Mouse (Mus musculus) hindbrain, embryonic 13.5 days (tissue): ENCODE data around the gene Otop3. TPM values are rescaled to one million over a fixed set of nuclear protein-coding genes. Genes with fewer than 3 reads are reported as not detected.

Experiments
- ATAC-seq: fragments of 200-750 bp; cut with Nextera tagmentation; 2 replicates; pipeline ENCODE4 v1.8.0; 2017; ENCODE audit warnings: moderate TSS enrichment; ENCODE audit not compliant: low FRiP score
- H3K27ac ChIP-seq: fragments of 300-500 bp; sonication (generic); 2 replicates; pipeline ENCODE4 v1.5.1; 2015; ENCODE audit warnings: inconsistent platforms, mild to moderate bottlenecking, moderate library complexity
- H3K27me3 ChIP-seq: fragments of 300-500 bp; sonication (generic); 2 replicates; pipeline ENCODE4 v1.6.1; 2015; ENCODE audit warnings: mild to moderate bottlenecking, inconsistent platforms
- H3K36me3 ChIP-seq: fragments of 300-500 bp; sonication (generic); 2 replicates; pipeline ENCODE4 v1.6.1; 2015; ENCODE audit warnings: mild to moderate bottlenecking, inconsistent platforms
- H3K4me1 ChIP-seq: fragments of 300-500 bp; sonication (generic); replicated peaks from 2 replicates; pipeline ENCODE4 v1.6.1; 2015; ENCODE audit warnings: inconsistent platforms
- H3K4me2 ChIP-seq: fragments of 300-500 bp; sonication (generic); 2 replicates; pipeline ENCODE4 v1.6.1; 2015; ENCODE audit warnings: inconsistent platforms, mild to moderate bottlenecking, moderate library complexity
- H3K4me3 ChIP-seq: fragments of 300-500 bp; sonication (generic); 2 replicates; pipeline ENCODE4 v1.5.1; 2015; ENCODE audit warnings: mild to moderate bottlenecking, inconsistent platforms
- H3K9ac ChIP-seq: fragments of 300-500 bp; sonication (generic); 2 replicates; pipeline ENCODE4 v1.6.1; 2015; ENCODE audit warnings: mild to moderate bottlenecking, inconsistent platforms
- H3K9me3 ChIP-seq: fragments of 300-500 bp; sonication (generic); 2 replicates; pipeline ENCODE4 v1.6.1; 2016; ENCODE audit warnings: inconsistent platforms
- WGBS: fragments of 180-500 bp; shearing (Covaris S2); methylation state at CpG from one replicate; pipeline ENCODE4 v1.1.7; 2015; 5-methylcytosine and 5-hydroxymethylcytosine counted together
- polyA plus RNA-seq: library from polyadenylated mRNA; unstranded; fragments of >200 nt; fragmentation: Nextera tagmentation; extraction: Ambion mirVana; gene quantifications from 2 replicates; pipeline ENCODE4 v1.2.1, GENCODE M21; 2015

Otop3 gene
- polyA plus RNA-seq: 1.00 and 1.1 TPM in 2 replicates

DNA sequence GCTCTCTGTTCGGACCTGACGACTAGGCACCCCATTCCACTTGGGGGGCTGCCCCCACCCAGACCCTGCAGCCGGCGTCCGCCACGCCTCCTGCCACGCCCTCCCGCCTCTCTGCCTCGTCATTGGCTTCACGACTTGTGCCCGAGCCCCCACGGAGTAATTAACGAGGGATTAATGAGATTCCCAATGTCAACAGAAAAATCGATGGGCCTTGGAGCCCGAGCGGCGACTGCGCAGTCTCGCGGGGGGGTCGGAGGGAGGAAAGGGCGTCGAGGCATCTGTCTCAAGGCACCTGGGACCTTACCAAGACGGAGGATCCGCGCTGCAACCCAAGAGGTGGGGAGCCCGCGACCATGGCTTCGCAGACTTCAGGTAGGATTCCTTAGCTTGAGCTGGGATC is at the start of gene Otop3:
Gene Otop3 (plus strand): TSS at position 201 of the 400 bp plus-strand sequence.
- Histone ChIP-seq H3K4me2 (peak within 1 kb of the TSS; percentile 57), H3K4me3 (peak within 1 kb of the TSS; percentile 32), H3K27ac (no peak within 1 kb of the TSS), H3K27me3 (peaks cover 76% of the 10 kb centered on the region), H3K9me3 (no peaks in the 10 kb centered on the region), H3K9ac (peak within 1 kb of the TSS; percentile 49; the same call in 1 of the 2 replicates), H3K4me1 (peaks cover 12% of the 10 kb centered on the region), H3K36me3 (no peaks in the 10 kb centered on the region)
- 7% methylated on average over 29 of the region's 29 CpGs for WGBS
- no peak for ATAC-seq

- H3K27me3 ChIP-seq: no peaks in the 10 kb centered on the region
- H3K9ac ChIP-seq: no peak overlapping the region
- WGBS: 73% methylated on average over 4 of the region's 4 CpGs
Measured at GRCm38 (mm10) chr11:115285282-115285681, 49.2 kb upstream of the Otop3 start.

GRCm38 (mm10) chr11:115286201-115286993 is 48.1 kb upstream of the Otop3 start:
- Histone ChIP-seq H3K36me3 (no peaks in the 10 kb centered on the region), H3K27ac (0 out of 2 replicates have a peak overlapping the region, but pooled peaks have one; percentile 12), H3K9ac (0 out of 2 replicates have a peak overlapping the region, but pooled peaks have one; percentile 13), H3K9me3 (no peaks in the 10 kb centered on the region), H3K27me3 (no peaks in the 10 kb centered on the region), H3K4me2 (no peak overlapping the region), H3K4me3 (no peak overlapping the region), H3K4me1 (peaks cover 13% of the 10 kb centered on the region)
- no peak for ATAC-seq
- WGBS: 76% methylated on average over 19 of the region's 19 CpGs

More at GRCm38 (mm10) chr11:115285282-115285681, 49.2 kb upstream of the Otop3 start:
- no peak overlapping the region for H3K4me3 ChIP-seq
- H3K27ac ChIP-seq: no peak overlapping the region
- no peaks in the 10 kb centered on the region for H3K36me3 ChIP-seq
- H3K4me2 ChIP-seq: no peak overlapping the region
- ATAC-seq: no peak
- no peaks in the 10 kb centered on the region for H3K9me3 ChIP-seq
- peaks cover 13% of the 10 kb centered on the region for H3K4me1 ChIP-seq

- Histone ChIP-seq H3K9ac (no peak overlapping the region), H3K9me3 (no peaks in the 10 kb centered on the region), H3K27ac (no peak overlapping the region), H3K36me3 (no peaks in the 10 kb centered on the region), H3K4me2 (no peak overlapping the region), H3K4me1 (peaks cover 13% of the 10 kb centered on the region), H3K27me3 (no peaks in the 10 kb centered on the region), H3K4me3 (no peak overlapping the region)
- WGBS: 83% methylated on average over 5 of the region's 5 CpGs
- no peak for ATAC-seq
Measured at GRCm38 (mm10) chr11:115287386-115287785, 47.1 kb upstream of the Otop3 start.

DNA sequence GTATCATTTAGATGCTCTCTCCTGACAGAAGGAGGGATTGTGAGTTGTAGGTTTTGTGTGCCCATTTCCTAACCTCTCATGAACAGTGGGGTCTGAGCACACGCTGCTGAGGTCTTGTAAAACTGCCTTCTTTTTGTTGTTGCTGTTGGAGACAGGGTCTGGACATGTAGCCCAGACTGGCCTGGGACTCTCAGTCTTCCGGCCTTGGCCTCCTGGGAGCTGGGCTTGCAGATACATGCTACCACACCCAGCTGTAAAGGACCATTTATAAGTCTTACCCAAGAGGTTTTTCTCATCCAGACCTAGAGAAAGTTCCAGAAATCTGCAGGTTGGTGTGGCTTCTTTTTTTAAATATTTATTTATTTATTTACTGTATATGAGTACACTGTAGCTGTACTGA is 46.2 kb upstream of the Otop3 start:
- WGBS: 85% methylated on average over 2 of the region's 2 CpGs
- H3K9me3 ChIP-seq: no peaks in the 10 kb centered on the region
- ATAC-seq: no peak
- no peak overlapping the region for H3K9ac ChIP-seq
- no peak overlapping the region for H3K4me3 ChIP-seq
- H3K4me1 ChIP-seq: peaks cover 13% of the 10 kb centered on the region
- H3K36me3 ChIP-seq: no peaks in the 10 kb centered on the region
- H3K4me2 ChIP-seq: no peak overlapping the region
- H3K27me3 ChIP-seq: no peaks in the 10 kb centered on the region
- H3K27ac ChIP-seq: no peak overlapping the region

DNA sequence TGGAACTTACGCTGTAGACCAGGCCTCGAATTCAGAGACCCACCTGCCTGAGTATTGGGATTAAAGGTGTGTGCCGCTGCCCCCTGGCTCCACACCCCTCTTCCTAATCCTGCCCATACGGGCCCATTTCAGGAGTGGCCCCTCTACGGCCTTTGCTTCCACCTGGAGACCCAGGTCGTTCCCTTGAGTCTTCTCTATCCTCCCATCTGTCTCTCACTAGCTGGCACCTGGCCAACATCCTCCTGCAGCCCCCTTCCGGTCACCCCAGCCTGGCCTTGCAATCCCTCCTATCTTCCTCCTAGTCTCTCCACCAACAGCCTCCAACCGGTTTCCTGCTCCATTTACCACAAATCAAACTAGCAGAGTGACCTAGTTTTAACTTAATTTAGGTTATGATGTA is 44.6 kb upstream of the Otop3 start:
- Histone ChIP-seq H3K9me3 (no peaks in the 10 kb centered on the region), H3K4me1 (peaks cover 13% of the 10 kb centered on the region), H3K4me3 (no peak overlapping the region), H3K9ac (no peak overlapping the region), H3K27me3 (no peaks in the 10 kb centered on the region), H3K36me3 (no peaks in the 10 kb centered on the region), H3K4me2 (no peak overlapping the region), H3K27ac (no peak overlapping the region)
- no peak for ATAC-seq
- WGBS: 87% methylated on average over 8 of the region's 8 CpGs

DNA sequence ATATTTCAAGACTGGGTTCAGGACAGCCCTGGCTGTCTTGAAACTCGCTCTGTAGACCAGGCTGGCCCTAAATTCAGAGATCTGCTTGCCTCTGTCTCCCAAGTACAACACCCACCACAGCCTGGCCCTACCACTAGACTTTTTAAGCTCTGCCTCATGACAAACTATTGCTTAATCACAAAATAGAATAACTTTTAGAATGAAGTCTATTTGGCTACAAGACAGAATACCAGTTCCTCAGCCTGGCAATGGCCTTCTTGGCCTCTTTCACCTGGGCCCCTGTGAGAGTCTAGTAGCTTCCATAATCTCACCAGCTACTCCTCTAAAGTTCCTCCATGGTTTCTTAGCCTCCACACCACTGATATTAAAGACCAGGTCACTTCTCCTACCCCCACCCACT is 44.2 kb upstream of the Otop3 start:
- ATAC-seq: no peak
- no peak overlapping the region for H3K9ac ChIP-seq
- 95% methylated on average over 1 of the region's 1 CpGs for WGBS
- 0 out of 2 replicates have a peak, but pooled peaks cover 3% of the 10 kb centered on the region for H3K27me3 ChIP-seq
- no peak overlapping the region for H3K4me2 ChIP-seq
- H3K36me3 ChIP-seq: no peaks in the 10 kb centered on the region
- no peak overlapping the region for H3K27ac ChIP-seq
- no peaks in the 10 kb centered on the region for H3K9me3 ChIP-seq
- H3K4me3 ChIP-seq: no peak overlapping the region
- peaks cover 13% of the 10 kb centered on the region for H3K4me1 ChIP-seq

DNA sequence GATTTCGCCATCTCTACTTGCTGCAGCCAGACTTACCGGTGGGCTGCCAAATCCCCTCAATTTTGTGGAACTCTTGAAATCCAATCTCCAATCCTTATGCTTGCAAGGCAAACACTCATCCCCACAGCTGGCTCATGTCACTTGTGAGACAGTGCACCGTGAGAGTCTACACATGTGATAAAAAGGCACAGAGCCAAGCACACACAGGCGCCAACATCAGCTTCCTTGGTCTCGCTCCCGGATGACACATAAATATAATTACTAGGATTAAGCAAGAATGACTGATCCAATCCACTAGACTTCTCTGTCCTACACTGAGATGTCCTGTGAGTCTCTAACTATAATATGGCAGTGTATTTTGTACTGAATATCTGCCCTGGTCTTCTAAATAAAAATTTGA is 43.6 kb upstream of the Otop3 start:
- WGBS: 88% methylated on average over 6 of the region's 6 CpGs
- no peaks in the 10 kb centered on the region for H3K36me3 ChIP-seq
- H3K9me3 ChIP-seq: no peaks in the 10 kb centered on the region
- ATAC-seq: no peak
- no peak overlapping the region for H3K9ac ChIP-seq
- H3K4me1 ChIP-seq: peaks cover 13% of the 10 kb centered on the region
- H3K4me3 ChIP-seq: no peak overlapping the region
- H3K27ac ChIP-seq: no peak overlapping the region
- H3K27me3 ChIP-seq: 0 out of 2 replicates have a peak, but pooled peaks cover 9% of the 10 kb centered on the region
- H3K4me2 ChIP-seq: no peak overlapping the region

DNA sequence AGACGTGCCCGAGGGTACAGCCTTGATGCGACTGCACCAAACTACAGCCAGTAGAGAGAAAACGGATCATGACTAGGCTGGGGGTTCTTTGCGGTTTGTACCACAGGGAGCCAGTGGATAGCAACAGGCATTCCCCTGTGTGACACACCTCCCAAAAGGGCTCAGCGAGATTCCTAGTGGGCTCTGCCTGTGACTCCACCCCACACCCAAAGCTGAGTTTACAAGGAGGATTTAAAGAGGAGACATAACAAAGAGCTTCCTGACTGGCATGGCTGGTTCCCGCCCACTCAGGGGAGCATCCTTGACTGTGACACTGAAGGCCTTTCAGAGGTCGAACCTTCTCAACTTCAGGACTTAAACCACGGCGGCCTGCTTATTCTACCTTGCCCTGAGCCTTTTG is 43.0 kb upstream of the Otop3 start:
- no peak overlapping the region for H3K4me3 ChIP-seq
- peaks cover 13% of the 10 kb centered on the region for H3K27me3 ChIP-seq
- no peak overlapping the region for H3K9ac ChIP-seq
- WGBS: 82% methylated on average over 10 of the region's 10 CpGs
- H3K9me3 ChIP-seq: no peaks in the 10 kb centered on the region
- H3K27ac ChIP-seq: no peak overlapping the region
- no peak overlapping the region for H3K4me2 ChIP-seq
- ATAC-seq: no peak
- H3K36me3 ChIP-seq: no peaks in the 10 kb centered on the region
- H3K4me1 ChIP-seq: peaks cover 11% of the 10 kb centered on the region

GRCm38 (mm10) chr11:115292631-115293375 is 41.7 kb upstream of the Otop3 start:
- no peak overlapping the region for H3K27ac ChIP-seq
- 70% methylated on average over 14 of the region's 14 CpGs for WGBS

DNA sequence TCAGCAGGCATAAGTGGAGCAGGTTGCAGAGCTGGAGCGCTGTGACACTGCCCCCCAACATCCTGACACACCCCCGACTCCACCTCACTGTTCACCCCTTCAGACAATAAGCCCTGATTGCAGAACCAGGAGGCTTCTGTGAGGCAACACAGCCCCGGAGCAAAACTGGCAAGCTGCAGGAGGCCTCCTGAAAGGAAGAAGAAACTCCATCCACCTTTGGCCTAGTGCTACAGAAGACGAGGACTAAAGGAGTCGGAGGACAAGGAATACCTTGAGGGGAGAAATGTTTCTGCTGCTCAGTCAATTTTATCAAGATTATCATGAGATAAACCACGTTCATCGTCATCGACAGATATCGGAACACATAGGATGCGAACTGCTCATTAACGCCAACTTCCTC is 38.6 kb upstream of the Otop3 start:
- ATAC-seq: no peak
- H3K4me2 ChIP-seq: no peak overlapping the region

More at GRCm38 (mm10) chr11:115292631-115293375, 41.7 kb upstream of the Otop3 start:
- H3K4me2 ChIP-seq: no peak overlapping the region
- peaks cover 14% of the 10 kb centered on the region for H3K4me1 ChIP-seq
- no peaks in the 10 kb centered on the region for H3K36me3 ChIP-seq
- no peaks in the 10 kb centered on the region for H3K9me3 ChIP-seq
- H3K4me3 ChIP-seq: no peak overlapping the region
- H3K9ac ChIP-seq: no peak overlapping the region
- ATAC-seq: no peak
- peaks cover 23% of the 10 kb centered on the region for H3K27me3 ChIP-seq

GRCm38 (mm10) chr11:115296471-115297210 is 37.9 kb upstream of the Otop3 start:
- Histone ChIP-seq H3K4me2 (peak overlapping the region; percentile 83), H3K9me3 (no peaks in the 10 kb centered on the region; the same call in 1 of the 2 replicates), H3K27ac (no peak overlapping the region), H3K9ac (peak overlapping the region; percentile 70), H3K27me3 (peaks cover 37% of the 10 kb centered on the region), H3K4me1 (peaks cover 14% of the 10 kb centered on the region), H3K36me3 (no peaks in the 10 kb centered on the region), H3K4me3 (peak overlapping the region; percentile 49)
- WGBS: 57% methylated on average over 21 of the region's 21 CpGs
- peak; percentile 50 for ATAC-seq

More for the DNA sequence above, 38.6 kb upstream of the Otop3 start:
- H3K9me3 ChIP-seq: no peaks in the 10 kb centered on the region; the same call in 1 of the 2 replicates
- no peaks in the 10 kb centered on the region for H3K36me3 ChIP-seq
- no peak overlapping the region for H3K4me3 ChIP-seq
- H3K27ac ChIP-seq: no peak overlapping the region
- peaks cover 37% of the 10 kb centered on the region for H3K27me3 ChIP-seq
- WGBS: 92% methylated on average over 11 of the region's 11 CpGs
- peaks cover 14% of the 10 kb centered on the region for H3K4me1 ChIP-seq
- no peak overlapping the region for H3K9ac ChIP-seq
